Mouse (Mus musculus) forebrain, embryonic 14.5 days (tissue): Measurements from ENCODE around the gene Sec24b. TPM values are rescaled to one million over a fixed set of nuclear protein-coding genes. Genes with fewer than 3 reads are reported as not detected.

Experiments used
- ATAC-seq: fragments of 200-750 bp; cut with Nextera tagmentation; 2 replicates; pipeline ENCODE4 v1.8.0; 2017; ENCODE audit warnings: mild to moderate bottlenecking, moderate library complexity
- DNase-seq: peaks from one replicate; pipeline ENCODE4 v3.0.0-alpha.2; 2015; ENCODE audit warnings: low spot score
- H3K27ac ChIP-seq: fragments of 300-500 bp; sonication (generic); 2 replicates; pipeline ENCODE4 v1.5.1; 2014; ENCODE audit warnings: low read depth, mild to moderate bottlenecking, control low read depth, low read length, moderate library complexity
- H3K27me3 ChIP-seq: fragments of 300-500 bp; sonication (generic); replicated peaks from 2 replicates; pipeline ENCODE4 v1.6.1; 2014; ENCODE audit warnings: low read length, control low read depth, mixed read lengths; ENCODE audit not compliant: control insufficient read depth, insufficient read depth
- H3K36me3 ChIP-seq: fragments of 300-500 bp; sonication (generic); 2 replicates; pipeline ENCODE4 v1.6.1; 2014; ENCODE audit warnings: low read length, control low read depth; ENCODE audit not compliant: control insufficient read depth, insufficient read depth
- H3K4me1 ChIP-seq: fragments of 300-500 bp; sonication (generic); 2 replicates; pipeline ENCODE4 v1.6.1; 2014; ENCODE audit warnings: antibody characterized with exemption, low read length, control low read depth; ENCODE audit not compliant: control insufficient read depth, insufficient read depth
- H3K4me2 ChIP-seq: fragments of 300-500 bp; sonication (generic); 2 replicates; pipeline ENCODE4 v1.6.1; 2014; ENCODE audit warnings: mild to moderate bottlenecking, control low read depth, low read length
- H3K4me3 ChIP-seq: fragments of 300-500 bp; sonication (generic); 2 replicates; pipeline ENCODE4 v1.5.1; 2014; ENCODE audit warnings: low read depth, low read length, control low read depth
- H3K9ac ChIP-seq: fragments of 300-500 bp; sonication (generic); 2 replicates; pipeline ENCODE4 v1.6.1; 2014; ENCODE audit warnings: mild to moderate bottlenecking, low read length, control low read depth, moderate library complexity
- H3K9me3 ChIP-seq: fragments of 300-500 bp; sonication (generic); replicated peaks from 2 replicates; pipeline ENCODE4 v1.6.1; 2016; ENCODE audit warnings: low read length, control low read depth, mixed read lengths; ENCODE audit not compliant: control insufficient read depth
- WGBS: fragments of 180-500 bp; shearing (Covaris S2); extraction: QIAGEN DNeasy Blood & Tissue Kit; methylation state at CpG from one replicate; pipeline ENCODE4 v1.1.7; 2014; 5-methylcytosine and 5-hydroxymethylcytosine counted together
- polyA plus RNA-seq: library from polyadenylated mRNA; unstranded; fragments of >200 nt; fragmentation: Nextera tagmentation; extraction: Ambion mirVana; gene quantifications from 2 replicates; pipeline ENCODE4 v1.2.1, GENCODE M21; 2014

Sec24b gene
- polyA plus RNA-seq, 1 experiment from 2014 or later = 23.8 TPM

GRCm38 (mm10) chr3:130040017-130040416, 21.3 kb downstream of the Sec24b start:
- Histone ChIP-seq H3K9ac (no peak overlapping the region), H3K4me3 (no peak overlapping the region), H3K27ac (no peak overlapping the region), H3K9me3 (0 out of 2 replicates have a peak, but pooled peaks cover 3% of the 10 kb centered on the region), H3K36me3 (peaks cover 29% of the 10 kb centered on the region), H3K27me3 (no peaks in the 10 kb centered on the region), H3K4me1 (no peaks in the 10 kb centered on the region), H3K4me2 (no peak overlapping the region)
- DNase-seq (no peak), ATAC-seq (no peak)
- WGBS = 96% methylated on average over 4 of the region's 4 CpGs

GRCm38 (mm10) chr3:130028741-130029140, 32.6 kb downstream of the Sec24b start:
- ATAC-seq (no peak), DNase-seq (no peak)
- no peak overlapping the region for H3K27ac ChIP-seq
- 94% methylated on average over 5 of the region's 5 CpGs for WGBS
- no peak overlapping the region for H3K4me2 ChIP-seq
- H3K4me1 ChIP-seq = no peaks in the 10 kb centered on the region
- no peaks in the 10 kb centered on the region for H3K9me3 ChIP-seq
- H3K27me3 ChIP-seq = no peaks in the 10 kb centered on the region
- no peak overlapping the region for H3K9ac ChIP-seq
- H3K4me3 ChIP-seq = no peak overlapping the region
- H3K36me3 ChIP-seq = peaks cover 65% of the 10 kb centered on the region

- Histone ChIP-seq H3K4me2 (no peak overlapping the region), H3K4me3 (no peak overlapping the region), H3K27me3 (no peaks in the 10 kb centered on the region), H3K27ac (no peak overlapping the region), H3K9ac (no peak overlapping the region), H3K9me3 (no peaks in the 10 kb centered on the region), H3K4me1 (no peaks in the 10 kb centered on the region), H3K36me3 (peaks cover 52% of the 10 kb centered on the region)
- ATAC-seq (no peak), DNase-seq (peak; percentile 8)
- 81% methylated on average over 10 of the region's 10 CpGs for WGBS
Observed at GRCm38 (mm10) chr3:130026181-130026580, 35.2 kb downstream of the Sec24b start.

- 89% methylated on average over 8 of the region's 8 CpGs for WGBS
- Histone ChIP-seq H3K36me3 (peaks cover 48% of the 10 kb centered on the region), H3K4me2 (no peak overlapping the region), H3K9me3 (no peaks in the 10 kb centered on the region), H3K4me3 (no peak overlapping the region), H3K27me3 (no peaks in the 10 kb centered on the region), H3K9ac (no peak overlapping the region), H3K27ac (no peak overlapping the region), H3K4me1 (no peaks in the 10 kb centered on the region)
- no peak for ATAC-seq
- no peak for DNase-seq
Observed at GRCm38 (mm10) chr3:130025556-130025955, 35.8 kb downstream of the Sec24b start.

GRCm38 (mm10) chr3:130012943-130013342, 48.4 kb downstream of the Sec24b start:
- no peak for DNase-seq
- peaks cover 16% of the 10 kb centered on the region for H3K36me3 ChIP-seq
- no peaks in the 10 kb centered on the region for H3K4me1 ChIP-seq
- no peak overlapping the region for H3K9ac ChIP-seq
- H3K27ac ChIP-seq = no peak overlapping the region
- 83% methylated on average over 2 of the region's 2 CpGs for WGBS
- no peak for ATAC-seq
- H3K27me3 ChIP-seq = no peaks in the 10 kb centered on the region
- H3K9me3 ChIP-seq = no peaks in the 10 kb centered on the region
- H3K4me3 ChIP-seq = no peak overlapping the region
- no peak overlapping the region for H3K4me2 ChIP-seq

- ATAC-seq (no peak), DNase-seq (no peak)
- no peak overlapping the region for H3K4me3 ChIP-seq
- no peaks in the 10 kb centered on the region for H3K9me3 ChIP-seq
- H3K27me3 ChIP-seq = no peaks in the 10 kb centered on the region
- no peaks in the 10 kb centered on the region for H3K4me1 ChIP-seq
- H3K4me2 ChIP-seq = no peak overlapping the region
- 83% methylated on average over 1 of the region's 1 CpGs for WGBS
- H3K36me3 ChIP-seq = peaks cover 28% of the 10 kb centered on the region
- H3K9ac ChIP-seq = no peak overlapping the region
- H3K27ac ChIP-seq = no peak overlapping the region
Observed at GRCm38 (mm10) chr3:130011236-130011635, 50.1 kb downstream of the Sec24b start.

GRCm38 (mm10) chr3:130006141-130006540, 55.2 kb downstream of the Sec24b start:
- WGBS = 90% methylated on average over 7 of the region's 7 CpGs
- ATAC-seq = no peak
- H3K36me3 ChIP-seq = peaks cover 72% of the 10 kb centered on the region

GRCm38 (mm10) chr3:130000926-130001325, 60.4 kb downstream of the Sec24b start:
- no peaks in the 10 kb centered on the region for H3K4me1 ChIP-seq
- DNase-seq = no peak
- H3K36me3 ChIP-seq = peaks cover 93% of the 10 kb centered on the region
- H3K27me3 ChIP-seq = no peaks in the 10 kb centered on the region
- WGBS = 92% methylated on average over 11 of the region's 11 CpGs
- no peak overlapping the region for H3K27ac ChIP-seq
- H3K9ac ChIP-seq = no peak overlapping the region
- H3K4me2 ChIP-seq = no peak overlapping the region
- no peak overlapping the region for H3K4me3 ChIP-seq
- H3K9me3 ChIP-seq = no peaks in the 10 kb centered on the region
- no peak for ATAC-seq

More at GRCm38 (mm10) chr3:130006141-130006540, 55.2 kb downstream of the Sec24b start:
- Histone ChIP-seq H3K4me2 (no peak overlapping the region), H3K9me3 (no peaks in the 10 kb centered on the region), H3K27ac (no peak overlapping the region), H3K27me3 (no peaks in the 10 kb centered on the region), H3K4me3 (no peak overlapping the region), H3K4me1 (no peaks in the 10 kb centered on the region), H3K9ac (no peak overlapping the region)
- no peak for DNase-seq

- 93% methylated on average over 6 of the region's 6 CpGs for WGBS
- Histone ChIP-seq H3K27ac (no peak overlapping the region), H3K9me3 (no peaks in the 10 kb centered on the region)
Observed at GRCm38 (mm10) chr3:129998526-129998925, 62.8 kb downstream of the Sec24b start.

More at GRCm38 (mm10) chr3:129998526-129998925, 62.8 kb downstream of the Sec24b start:
- no peak overlapping the region for H3K9ac ChIP-seq
- DNase-seq = no peak
- ATAC-seq = no peak
- H3K4me1 ChIP-seq = no peaks in the 10 kb centered on the region
- no peak overlapping the region for H3K4me3 ChIP-seq
- H3K27me3 ChIP-seq = no peaks in the 10 kb centered on the region
- H3K4me2 ChIP-seq = no peak overlapping the region
- H3K36me3 ChIP-seq = peaks cover 89% of the 10 kb centered on the region
